Mouse (Mus musculus) testis, adult 2 months (tissue): Measurements from ENCODE around the gene Dmrt3.

Source experiments
- CTCF ChIP-seq: fragments of 200-500 bp; IDR thresholded peaks from 2 replicates; pipeline ENCODE4 v1.5.1; 2012; ENCODE audit warnings: low read depth, mild to moderate bottlenecking, inconsistent platforms, low read length, moderate library complexity; ENCODE audit not compliant: control insufficient read depth, insufficient read depth, insufficient replicate concordance
- POLR2A ChIP-seq: fragments of 200-500 bp; IDR thresholded peaks from 2 replicates; pipeline ENCODE4 v1.6.1; 2012; ENCODE audit warnings: low read depth, mild to moderate bottlenecking, inconsistent platforms, low read length, moderate library complexity; ENCODE audit not compliant: control insufficient read depth

- TF ChIP-seq POLR2A = no peak
- no peak for TF ChIP-seq CTCF
These were observed 42.5 kb downstream of the Dmrt3 start for GRCm38 (mm10) chr19:25652560-25652959.
